Mouse (Mus musculus) macrophage (primary cell): Measurements from ENCODE around the gene D5Ertd579e. TPM values are rescaled to one million over a fixed set of nuclear protein-coding genes. Genes with fewer than 3 reads are reported as not detected.
"Not testable (repeated sequence)": the region's sequence is repeated elsewhere in the genome, so short reads cannot be mapped to it uniquely, and the experiment has no call there.

Source experiments
- H3K27ac ChIP-seq: fragments of 350-480 bp; formaldehyde crosslinking; 2 replicates; pipeline ENCODE4 v1.9.0; 2021
- H3K36me3 ChIP-seq: fragments of 350-480 bp; formaldehyde crosslinking; 2 replicates; pipeline ENCODE4 v1.9.0; 2021; ENCODE audit errors: inconsistent target
- H3K4me3 ChIP-seq: fragments of 350-480 bp; formaldehyde crosslinking; 2 replicates; pipeline ENCODE4 v1.9.0; 2021; ENCODE audit errors: inconsistent target
- H3K79me2 ChIP-seq: fragments of 350-480 bp; formaldehyde crosslinking; 2 replicates; pipeline ENCODE4 v1.9.0; 2021; ENCODE audit errors: inconsistent target
- WGBS: methylation state at CpG from one replicate; pipeline ENCODE4 v1.1.7; 2026; ENCODE audit warnings: inconsistent platforms; ENCODE audit not compliant: missing documents; 5-methylcytosine and 5-hydroxymethylcytosine counted together
- polyA plus RNA-seq: library from polyadenylated mRNA; stranded (reverse); fragments of 250-400 nt; gene quantifications from 3 replicates; pipeline ENCODE4 v1.2.4, GENCODE M21; 2018; ENCODE audit warnings: inconsistent platforms

The D5Ertd579e gene
- polyA plus RNA-seq, 1 experiment from 2014 or later = 17.3 TPM

DNA sequence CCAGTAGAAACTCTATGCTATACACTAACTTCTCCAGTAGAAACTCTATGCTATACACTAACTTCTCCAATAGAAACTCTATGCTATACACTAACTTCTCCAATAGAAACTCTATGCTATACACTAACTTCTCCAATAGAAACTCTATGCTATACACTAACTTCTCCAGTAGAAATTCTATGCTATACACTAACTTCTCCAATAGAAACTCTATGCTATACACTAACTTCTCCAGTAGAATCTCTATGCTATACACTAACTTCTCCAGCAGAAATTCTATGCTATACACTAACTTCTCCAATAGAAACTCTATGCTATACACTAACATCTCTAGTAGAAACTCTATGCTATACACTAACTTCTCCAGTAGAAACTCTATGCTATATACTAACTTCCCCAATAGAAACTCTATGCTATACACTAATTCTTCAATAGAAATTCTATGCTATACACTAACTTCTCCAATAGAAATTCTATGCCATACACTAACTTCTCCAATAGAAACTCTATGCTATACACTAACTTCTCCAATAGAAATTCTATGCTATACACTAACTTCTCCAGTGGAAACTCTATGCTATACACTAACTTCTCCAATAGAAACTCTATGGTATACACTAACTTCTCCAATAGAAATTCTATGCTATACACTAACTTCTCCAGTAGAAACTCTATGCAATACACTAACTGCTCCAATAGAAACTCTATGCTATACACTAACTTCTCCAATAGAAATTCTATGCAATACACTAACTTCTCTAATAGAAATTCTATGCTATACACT, 34.7 kb downstream of the D5Ertd579e start:
- H3K4me3 ChIP-seq, H3K36me3 ChIP-seq, H3K27ac ChIP-seq, H3K79me2 ChIP-seq: not testable (repeated sequence)

GRCm38 (mm10) chr5:36625612-36626011, 70.2 kb downstream of the D5Ertd579e start:
- H3K36me3 ChIP-seq = peaks cover 12% of the 10 kb centered on the region; the same call in 1 of the 2 replicates
- H3K79me2 ChIP-seq = peaks cover 73% of the 10 kb centered on the region
- no peak overlapping the region for H3K27ac ChIP-seq
- WGBS = 92% methylated on average over 5 of the region's 5 CpGs
- no peak overlapping the region for H3K4me3 ChIP-seq

DNA sequence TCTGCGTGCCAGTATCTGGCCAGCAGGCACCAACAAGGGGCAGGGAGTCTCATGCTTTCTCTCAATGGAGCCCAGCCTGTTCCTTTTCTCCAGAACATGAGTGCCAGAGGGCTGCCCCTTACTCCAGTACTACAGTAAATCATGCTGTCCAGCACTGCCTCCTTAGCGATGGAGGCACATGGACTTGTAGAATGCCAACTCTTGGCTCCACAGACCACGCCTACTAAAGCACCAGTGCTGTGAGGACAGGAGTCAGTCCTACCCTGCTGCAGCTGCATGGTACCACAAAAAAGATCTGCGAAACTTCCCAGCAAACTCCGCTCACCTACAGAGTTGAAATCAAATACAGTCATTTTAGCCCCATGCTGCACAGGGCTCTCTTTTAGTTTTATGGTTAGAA, 72.2 kb downstream of the D5Ertd579e start:
- H3K27ac ChIP-seq = peak overlapping the region; percentile 24
- peaks cover 89% of the 10 kb centered on the region for H3K79me2 ChIP-seq
- H3K4me3 ChIP-seq = no peak overlapping the region
- peaks cover 12% of the 10 kb centered on the region; the same call in 1 of the 2 replicates for H3K36me3 ChIP-seq
- 93% methylated on average over 5 of the region's 5 CpGs for WGBS

- H3K79me2 ChIP-seq = peaks cover 66% of the 10 kb centered on the region
- no peak overlapping the region for H3K4me3 ChIP-seq
- peaks cover 13% of the 10 kb centered on the region for H3K36me3 ChIP-seq
- WGBS = 32% methylated on average over 2 of the region's 5 CpGs
- peak overlapping the region; percentile 85 for H3K27ac ChIP-seq
These were observed 74.8 kb downstream of the D5Ertd579e start for GRCm38 (mm10) chr5:36621058-36621449.

GRCm38 (mm10) chr5:36620409-36621057, 75.3 kb downstream of the D5Ertd579e start:
- WGBS = 47% methylated on average over 7 of the region's 8 CpGs
- H3K27ac ChIP-seq = peak overlapping the region; percentile 85
- no peak overlapping the region for H3K4me3 ChIP-seq
- peaks cover 18% of the 10 kb centered on the region for H3K36me3 ChIP-seq
- H3K79me2 ChIP-seq = peaks cover 61% of the 10 kb centered on the region

DNA sequence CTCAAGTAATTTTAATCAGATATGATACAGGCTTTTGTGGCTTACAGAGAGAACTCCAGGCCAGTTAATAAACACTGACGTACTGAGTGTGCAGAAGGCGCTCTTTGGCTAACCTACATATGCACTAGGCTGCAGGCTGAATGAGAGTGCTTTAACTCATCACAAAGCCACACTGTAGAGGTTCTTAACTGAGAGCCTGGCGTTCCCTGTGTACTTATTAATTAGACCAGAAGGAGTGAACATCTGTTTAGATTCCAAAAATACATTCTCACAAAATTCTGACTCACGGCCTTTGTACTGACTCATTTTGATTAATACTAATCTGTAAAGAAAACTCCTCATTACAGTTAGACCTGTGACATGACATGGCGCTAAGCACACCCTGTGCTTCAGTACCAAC, 76.9 kb downstream of the D5Ertd579e start:
- H3K36me3 ChIP-seq = peaks cover 35% of the 10 kb centered on the region
- peaks cover 45% of the 10 kb centered on the region for H3K79me2 ChIP-seq
- no peak overlapping the region for H3K4me3 ChIP-seq
- peak overlapping the region; percentile 85 for H3K27ac ChIP-seq
- WGBS = 92% methylated on average over 5 of the region's 5 CpGs

DNA sequence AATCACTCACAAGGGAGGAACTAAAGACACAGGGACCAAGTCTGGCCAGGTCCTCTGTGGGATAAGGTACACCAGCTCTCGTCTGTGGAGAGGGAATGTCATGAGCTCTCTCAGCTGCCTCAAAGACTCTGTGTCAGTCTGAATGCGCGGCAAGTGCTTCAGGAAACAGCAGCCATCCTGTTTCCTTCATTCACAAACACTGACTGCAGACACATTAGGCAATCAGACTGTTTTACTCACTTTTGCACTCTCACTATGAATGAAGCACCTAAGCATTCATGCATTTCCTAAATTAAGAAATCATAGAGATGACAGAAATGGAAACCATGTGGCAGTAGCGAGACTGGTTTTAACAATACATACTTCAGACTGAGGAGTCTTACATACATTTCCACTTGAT, 77.5 kb downstream of the D5Ertd579e start:
- Histone ChIP-seq H3K79me2 (peaks cover 44% of the 10 kb centered on the region), H3K4me3 (no peak overlapping the region), H3K27ac (peak overlapping the region; percentile 85), H3K36me3 (peaks cover 38% of the 10 kb centered on the region)
- WGBS = 7% methylated on average over 4 of the region's 4 CpGs

- 98% methylated on average over 4 of the region's 4 CpGs for WGBS
- no peak overlapping the region for H3K27ac ChIP-seq
- peaks cover 71% of the 10 kb centered on the region for H3K36me3 ChIP-seq
These were observed 81.7 kb downstream of the D5Ertd579e start for GRCm38 (mm10) chr5:36614124-36614523.

DNA sequence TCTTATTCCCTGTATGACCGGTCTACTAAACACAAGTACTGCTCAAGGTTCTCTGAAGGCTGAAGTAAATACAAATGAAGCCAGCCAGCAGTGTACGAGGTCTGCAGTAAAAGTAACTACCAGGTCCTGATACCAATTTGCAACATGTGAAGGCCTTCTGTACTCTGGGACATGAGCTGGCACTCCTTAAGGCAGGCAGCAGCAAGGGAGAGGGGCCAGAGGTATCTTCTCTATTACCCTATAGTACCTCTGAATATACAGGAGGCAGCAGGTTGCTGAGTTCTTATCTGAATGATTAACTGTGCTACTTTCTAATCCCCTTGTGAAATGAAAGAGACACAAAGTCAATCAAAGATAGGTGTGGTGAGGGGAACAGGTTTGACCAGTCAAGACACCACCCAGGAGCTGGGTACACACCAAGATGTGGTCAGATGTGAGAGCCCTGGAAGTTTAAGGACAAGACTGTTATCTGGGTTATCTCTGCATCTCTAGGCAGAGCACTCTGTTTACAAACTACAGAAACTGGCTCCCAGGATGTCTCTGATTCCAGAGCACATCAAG, 86.8 kb downstream of the D5Ertd579e start:
- no peaks in the 10 kb centered on the region; the same call in 1 of the 2 replicates for H3K79me2 ChIP-seq
- WGBS = 100% methylated on average over 2 of the region's 2 CpGs
- peaks cover 89% of the 10 kb centered on the region for H3K36me3 ChIP-seq
- H3K4me3 ChIP-seq = no peak overlapping the region
- H3K27ac ChIP-seq = no peak overlapping the region

More at GRCm38 (mm10) chr5:36614124-36614523, 81.7 kb downstream of the D5Ertd579e start:
- peaks cover 1% of the 10 kb centered on the region for H3K79me2 ChIP-seq
- H3K4me3 ChIP-seq = no peak overlapping the region

DNA sequence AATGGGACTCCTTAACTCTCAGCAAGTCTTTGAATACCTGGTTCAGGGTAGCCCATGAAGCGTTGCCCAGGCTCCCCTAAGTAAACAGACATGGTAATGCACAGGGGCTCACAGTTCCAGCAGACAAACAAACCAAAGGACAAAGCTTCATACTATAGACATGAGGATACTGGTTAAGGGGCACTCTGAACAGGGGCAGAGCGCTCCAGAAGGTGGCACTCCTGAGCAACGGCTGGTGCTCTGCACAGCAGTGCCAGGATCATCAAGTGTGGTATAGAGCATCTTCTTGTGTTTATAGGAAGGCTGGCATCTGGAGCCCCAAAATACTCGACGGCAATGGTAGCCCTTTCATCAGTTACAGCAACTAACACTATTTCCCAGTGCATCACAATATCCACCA, 92.8 kb downstream of the D5Ertd579e start:
- Histone ChIP-seq H3K4me3 (no peak overlapping the region), H3K79me2 (no peaks in the 10 kb centered on the region), H3K36me3 (peaks cover 86% of the 10 kb centered on the region), H3K27ac (no peak overlapping the region)
- WGBS = 87% methylated on average over 5 of the region's 5 CpGs

GRCm38 (mm10) chr5:36602028-36602427, 93.8 kb downstream of the D5Ertd579e start:
- H3K4me3 ChIP-seq = no peak overlapping the region
- no peak overlapping the region for H3K27ac ChIP-seq
- WGBS = 90% methylated on average over 9 of the region's 9 CpGs
- no peaks in the 10 kb centered on the region for H3K79me2 ChIP-seq
- H3K36me3 ChIP-seq = peaks cover 76% of the 10 kb centered on the region

DNA sequence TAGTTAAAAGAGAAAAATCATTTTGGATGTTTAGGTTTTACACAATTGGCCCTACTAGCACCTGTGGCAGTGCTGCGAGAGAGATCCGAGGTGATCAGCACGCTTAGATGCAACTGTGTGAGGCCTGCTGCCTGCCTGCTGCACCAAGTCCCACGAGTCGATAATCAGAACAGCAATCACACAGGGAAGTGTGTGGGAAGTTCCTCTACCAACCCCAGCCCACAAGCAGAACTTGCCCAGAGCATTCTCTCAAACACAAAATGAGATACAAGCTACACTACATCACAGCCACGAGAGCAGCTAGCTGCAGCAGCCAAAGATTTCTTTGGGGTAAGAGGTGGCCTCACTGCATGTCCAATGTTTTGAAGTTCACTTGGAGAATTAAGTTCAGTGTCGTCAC, 94.3 kb downstream of the D5Ertd579e start:
- Histone ChIP-seq H3K36me3 (peaks cover 71% of the 10 kb centered on the region), H3K27ac (no peak overlapping the region), H3K79me2 (no peaks in the 10 kb centered on the region), H3K4me3 (no peak overlapping the region)
- 63% methylated on average over 7 of the region's 7 CpGs for WGBS

DNA sequence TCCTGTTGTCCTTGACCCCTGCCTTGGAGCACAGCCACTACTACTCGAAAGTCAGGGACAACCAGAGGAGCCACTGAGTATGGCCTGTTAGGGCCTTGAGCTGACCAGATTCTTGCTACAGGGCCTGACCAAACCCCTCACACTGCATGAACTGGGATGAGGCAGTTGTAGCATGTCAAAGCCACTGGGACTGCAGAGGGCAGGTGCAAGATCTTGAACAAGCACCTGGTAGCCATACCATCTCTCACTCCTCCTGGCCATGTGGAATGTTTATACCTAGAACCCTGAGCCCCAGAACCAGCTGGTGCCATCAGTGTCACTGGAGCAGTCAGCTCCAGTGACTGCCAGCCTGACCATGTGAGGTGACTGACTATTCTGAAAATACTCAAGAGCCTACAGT, 96.9 kb downstream of the D5Ertd579e start:
- 100% methylated on average over 1 of the region's 1 CpGs for WGBS
- peaks cover 45% of the 10 kb centered on the region for H3K36me3 ChIP-seq

DNA sequence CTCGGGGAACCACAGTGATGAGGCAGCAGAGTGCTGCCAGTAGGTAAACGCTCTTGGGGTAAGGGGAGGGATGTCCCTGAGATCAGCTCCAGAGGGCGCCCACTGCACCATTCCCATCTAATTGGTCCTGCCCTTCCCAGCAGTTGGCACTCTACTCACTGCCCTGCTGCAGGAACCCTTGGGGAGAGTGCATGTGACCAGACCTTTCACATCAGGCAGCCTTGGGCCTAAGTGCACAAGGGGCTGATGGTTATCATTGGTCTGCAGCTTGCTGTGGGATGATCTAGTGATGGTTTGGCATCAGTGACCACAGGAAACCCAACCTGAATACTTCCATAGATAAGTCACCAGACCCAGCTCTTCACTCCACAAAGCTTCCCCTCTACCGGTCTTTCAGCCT, 98.2 kb downstream of the D5Ertd579e start:
- WGBS = 38% methylated on average over 4 of the region's 4 CpGs
- Histone ChIP-seq H3K36me3 (peaks cover 33% of the 10 kb centered on the region), H3K27ac (no peak overlapping the region), H3K79me2 (no peaks in the 10 kb centered on the region), H3K4me3 (no peak overlapping the region)

More for the DNA sequence above, 96.9 kb downstream of the D5Ertd579e start:
- H3K4me3 ChIP-seq = no peak overlapping the region
- H3K79me2 ChIP-seq = no peaks in the 10 kb centered on the region
- no peak overlapping the region for H3K27ac ChIP-seq

DNA sequence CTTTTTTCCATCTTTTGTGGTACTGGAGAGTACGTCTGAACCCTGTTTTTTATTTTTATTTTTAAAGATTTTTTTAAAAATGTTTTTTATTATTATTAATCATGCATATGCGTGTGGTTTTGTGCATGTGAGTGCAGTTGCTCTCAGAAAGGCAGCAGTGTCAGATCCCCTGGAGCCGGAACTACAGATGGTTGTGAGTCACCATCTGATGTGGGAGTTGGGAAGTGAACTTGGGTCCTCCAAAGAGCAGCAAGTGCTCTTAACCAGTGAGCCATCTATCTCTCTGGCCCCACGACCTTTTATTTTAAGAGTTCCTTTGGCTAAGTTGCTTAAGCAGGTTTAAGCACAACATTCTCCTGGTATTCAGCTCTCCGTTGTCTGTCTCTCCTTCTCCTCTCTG, 99.6 kb downstream of the D5Ertd579e start:
- Histone ChIP-seq H3K27ac (no peak overlapping the region), H3K79me2 (no peaks in the 10 kb centered on the region), H3K36me3 (peaks cover 19% of the 10 kb centered on the region), H3K4me3 (no peak overlapping the region)
- 54% methylated on average over 5 of the region's 5 CpGs for WGBS
